Mouse (Mus musculus): Measurements from ENCODE around the gene Il10rb. TPM values are rescaled to one million over a fixed set of nuclear protein-coding genes. Genes with fewer than 3 reads are reported as not detected.

Il10rb gene
- total and polyA plus RNA-seq, 3 experiments = 18.3 to 144 (median 101) TPM

DNA sequence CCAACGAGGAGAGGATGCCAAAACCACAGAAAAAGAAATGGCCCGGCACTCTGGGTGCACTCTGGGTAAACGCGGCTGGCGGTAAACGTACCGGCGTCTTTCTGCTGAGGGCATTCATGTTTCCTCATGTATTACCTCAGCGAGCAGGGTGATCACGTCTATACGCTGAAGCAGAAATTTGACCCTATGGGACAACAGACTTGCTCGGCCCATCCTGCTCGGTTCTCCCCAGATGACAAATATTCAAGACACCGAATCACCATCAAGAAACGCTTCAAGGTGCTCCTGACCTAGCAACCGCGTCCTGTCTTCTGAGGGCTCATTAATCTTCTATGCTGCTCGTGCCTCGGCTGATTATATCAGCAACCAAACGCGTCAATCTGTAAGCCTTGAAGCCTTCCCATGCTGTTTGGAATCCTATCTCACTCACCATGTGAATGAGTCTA lies 52.4 kb downstream of the Il10rb start:
- TF ChIP-seq TAL1 (conservative IDR thresholded peaks at IDR 0.05; ENCODE audit: low read depth, low read length) (no peak), GATA1 (IDR thresholded peaks at IDR 0.05; ENCODE audit: borderline replicate concordance, low read length) (no peak)
- no peaks in the 10 kb centered on the region for H3K27me3 ChIP-seq (ENCODE audit: insufficient read depth, low read length)
- peaks cover 15% of the 10 kb centered on the region for H3K9me3 ChIP-seq (replicated peaks)
- H3K4me3 ChIP-seq (ENCODE audit: low read depth, low read length) = no peak overlapping the region; the same call in 1 of the 2 replicates
- ATAC-seq (ENCODE audit: extremely low read depth, insufficient number of reproducible peaks, low FRiP score, poor library complexity, severe bottlenecking) (peak; percentile 61), DNase-seq (ENCODE audit: low spot score) (no peak)
- H3K36me3 ChIP-seq (replicated peaks) = peaks cover 37% of the 10 kb centered on the region
- H3K4me1 ChIP-seq (ENCODE audit: insufficient read depth, low read depth, low read length) = peaks cover 53% of the 10 kb centered on the region

DNA sequence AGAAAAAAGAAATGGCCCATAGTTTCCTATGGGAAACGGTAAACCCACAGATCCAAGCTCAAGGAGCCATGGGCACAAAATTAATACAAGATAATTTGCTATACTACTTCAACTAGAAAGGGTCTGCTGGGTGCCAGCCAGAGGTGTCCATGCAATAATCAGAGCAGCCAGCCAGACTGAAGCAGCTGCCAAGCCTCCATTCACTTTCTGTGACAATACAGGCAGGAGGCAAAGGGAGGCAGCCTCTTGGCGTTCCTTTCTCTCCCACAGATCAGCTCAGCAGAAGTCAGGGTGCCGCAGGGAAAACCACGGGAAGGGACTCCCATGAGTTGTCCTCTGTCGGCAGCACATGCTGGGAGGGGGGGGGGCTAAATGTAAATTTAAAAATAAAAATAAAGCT lies 53.0 kb downstream of the Il10rb start:
- H3K4me3 ChIP-seq (ENCODE audit: low read depth, low read length) = no peak overlapping the region; the same call in 1 of the 2 replicates
- H3K9me3 ChIP-seq (replicated peaks) = peaks cover 15% of the 10 kb centered on the region
- no peak for DNase-seq (ENCODE audit: low spot score)
- H3K27me3 ChIP-seq (ENCODE audit: insufficient read depth, low read length) = no peaks in the 10 kb centered on the region
- TF ChIP-seq POLR2AphosphoS5 (IDR thresholded peaks at IDR 0.05; ENCODE audit: insufficient replicate concordance, low read depth, low read length) (no peak), TAL1 (conservative IDR thresholded peaks at IDR 0.05; ENCODE audit: low read depth, low read length) (no peak), GATA1 (IDR thresholded peaks at IDR 0.05; ENCODE audit: borderline replicate concordance, low read length) (no peak), CTCF (IDR thresholded peaks at IDR 0.05; ENCODE audit: low read depth, low read length) (no peak), GATA2 (IDR thresholded peaks at IDR 0.05; ENCODE audit: borderline replicate concordance, low read depth, low read length) (no peak)
- no peak for ATAC-seq (ENCODE audit: extremely low read depth, insufficient number of reproducible peaks, low FRiP score, poor library complexity, severe bottlenecking)
- peaks cover 39% of the 10 kb centered on the region for H3K36me3 ChIP-seq (replicated peaks)
- peaks cover 55% of the 10 kb centered on the region for H3K4me1 ChIP-seq (ENCODE audit: insufficient read depth, low read depth, low read length)

DNA sequence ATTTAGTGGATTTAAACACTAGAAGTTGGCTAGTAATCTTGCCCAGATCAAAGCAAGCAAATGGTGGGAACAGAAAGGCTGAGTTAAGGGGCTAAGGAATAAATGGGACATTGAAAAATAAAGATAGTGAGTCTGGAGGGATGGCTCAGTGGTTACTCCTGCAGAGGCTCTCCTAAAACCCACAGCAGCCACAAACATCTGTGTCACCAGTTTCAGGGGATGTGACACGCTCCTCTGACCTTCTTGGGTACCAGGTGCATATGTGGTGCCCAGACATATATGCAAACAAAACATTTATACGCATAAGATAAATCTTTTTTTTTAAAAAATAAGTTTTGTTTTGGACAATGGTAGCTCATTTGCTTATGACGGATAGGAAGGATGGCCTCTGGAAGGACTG lies 53.4 kb downstream of the Il10rb start:
- Histone ChIP-seq H3K9me3 (replicated peaks) (peaks cover 15% of the 10 kb centered on the region), H3K27me3 (ENCODE audit: insufficient read depth, low read length) (no peaks in the 10 kb centered on the region), H3K4me3 (ENCODE audit: low read depth, low read length) (no peak overlapping the region), H3K36me3 (replicated peaks) (peaks cover 39% of the 10 kb centered on the region), H3K4me1 (ENCODE audit: insufficient read depth, low read depth, low read length) (peaks cover 55% of the 10 kb centered on the region)
- ATAC-seq (ENCODE audit: extremely low read depth, insufficient number of reproducible peaks, low FRiP score, poor library complexity, severe bottlenecking) (no peak), DNase-seq (ENCODE audit: low spot score) (no peak)
- TF ChIP-seq CTCF (IDR thresholded peaks at IDR 0.05; ENCODE audit: low read depth, low read length) = no peak
- no peak for TF ChIP-seq TAL1 (conservative IDR thresholded peaks at IDR 0.05; ENCODE audit: low read depth, low read length)
- TF ChIP-seq GATA1 (IDR thresholded peaks at IDR 0.05; ENCODE audit: borderline replicate concordance, low read length) = no peak
- no peak for TF ChIP-seq POLR2AphosphoS5 (IDR thresholded peaks at IDR 0.05; ENCODE audit: insufficient replicate concordance, low read depth, low read length)
- no peak for TF ChIP-seq GATA2 (IDR thresholded peaks at IDR 0.05; ENCODE audit: borderline replicate concordance, low read depth, low read length)

DNA sequence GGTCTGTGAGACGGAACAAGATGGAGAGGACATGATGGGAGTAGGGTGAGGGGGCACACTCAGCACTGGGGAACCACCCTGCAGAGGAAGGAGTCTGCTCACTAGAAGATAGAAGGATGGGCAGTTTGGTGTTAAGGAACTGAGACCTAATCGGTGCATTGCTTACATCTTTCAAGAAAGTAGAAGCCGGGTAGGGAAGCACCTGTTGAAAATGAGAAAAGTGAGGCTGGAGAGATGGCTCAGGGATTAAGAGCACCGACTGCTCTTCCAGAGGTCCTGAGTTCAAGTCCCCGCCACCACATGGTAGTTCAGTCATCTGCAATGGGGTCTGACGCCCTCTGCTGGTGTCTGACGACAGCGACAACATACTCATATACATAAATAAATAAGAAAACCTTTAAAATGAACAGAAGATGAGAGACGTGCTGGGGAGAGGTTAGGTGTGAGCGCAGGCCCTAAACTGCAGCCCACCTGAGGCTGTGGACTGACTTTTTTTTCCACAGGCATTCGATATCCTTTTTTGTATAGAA lies 53.9 kb downstream of the Il10rb start:
- peaks cover 39% of the 10 kb centered on the region for H3K36me3 ChIP-seq (replicated peaks)
- DNase-seq (ENCODE audit: low spot score) (no peak), ATAC-seq (ENCODE audit: extremely low read depth, insufficient number of reproducible peaks, low FRiP score, poor library complexity, severe bottlenecking) (no peak)
- no peak overlapping the region for H3K4me3 ChIP-seq (ENCODE audit: low read depth, low read length)
- no peaks in the 10 kb centered on the region for H3K27me3 ChIP-seq (ENCODE audit: insufficient read depth, low read length)
- H3K4me1 ChIP-seq (ENCODE audit: insufficient read depth, low read depth, low read length) = peaks cover 55% of the 10 kb centered on the region
- TF ChIP-seq GATA1 (IDR thresholded peaks at IDR 0.05; ENCODE audit: borderline replicate concordance, low read length) (no peak), CTCF (IDR thresholded peaks at IDR 0.05; ENCODE audit: low read depth, low read length) (peak; percentile 22), TAL1 (conservative IDR thresholded peaks at IDR 0.05; ENCODE audit: low read depth, low read length) (no peak)
- peaks cover 15% of the 10 kb centered on the region for H3K9me3 ChIP-seq (replicated peaks)

DNA sequence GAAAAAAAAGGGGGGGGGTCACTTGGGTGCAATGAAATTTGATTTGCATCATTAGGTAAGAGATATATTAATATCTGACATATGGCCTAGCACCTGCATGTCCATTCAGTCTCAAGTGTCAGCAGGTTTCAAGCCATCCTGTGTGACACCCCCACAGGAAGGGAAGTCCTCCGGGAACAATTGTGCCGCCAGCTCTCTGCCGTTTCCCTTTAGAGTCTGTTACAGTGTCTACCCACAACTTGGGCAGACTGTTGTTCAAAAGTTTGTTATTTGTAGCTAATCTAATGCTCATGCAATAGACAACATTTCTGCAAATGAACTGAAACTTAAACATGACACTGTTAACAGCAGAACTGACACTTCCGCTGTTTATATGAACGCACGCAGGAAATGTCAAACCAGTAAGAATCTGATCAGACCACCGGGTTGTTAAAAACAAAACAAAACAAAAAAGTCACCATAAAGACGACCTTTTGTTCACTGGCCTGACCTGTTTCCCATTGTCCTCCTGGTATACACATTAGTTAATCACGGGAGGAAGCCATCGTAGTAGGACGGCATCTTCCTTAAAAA lies 55.2 kb downstream of the Il10rb start:
- ATAC-seq (ENCODE audit: extremely low read depth, insufficient number of reproducible peaks, low FRiP score, poor library complexity, severe bottlenecking) (no peak), DNase-seq (ENCODE audit: low spot score) (no peak)
- Histone ChIP-seq H3K4me3 (ENCODE audit: low read depth, low read length) (peak overlapping the region; percentile 9; the same call in 1 of the 2 replicates), H3K4me1 (ENCODE audit: insufficient read depth, low read depth, low read length) (peaks cover 61% of the 10 kb centered on the region), H3K9me3 (replicated peaks) (peaks cover 15% of the 10 kb centered on the region), H3K36me3 (replicated peaks) (peaks cover 39% of the 10 kb centered on the region), H3K27me3 (ENCODE audit: insufficient read depth, low read length) (no peaks in the 10 kb centered on the region)
- TF ChIP-seq TAL1 (conservative IDR thresholded peaks at IDR 0.05; ENCODE audit: low read depth, low read length) (no peak), GATA1 (IDR thresholded peaks at IDR 0.05; ENCODE audit: borderline replicate concordance, low read length) (no peak), CTCF (IDR thresholded peaks at IDR 0.05; ENCODE audit: low read depth, low read length) (no peak), GATA2 (IDR thresholded peaks at IDR 0.05; ENCODE audit: borderline replicate concordance, low read depth, low read length) (no peak), POLR2AphosphoS5 (IDR thresholded peaks at IDR 0.05; ENCODE audit: insufficient replicate concordance, low read depth, low read length) (no peak)

DNA sequence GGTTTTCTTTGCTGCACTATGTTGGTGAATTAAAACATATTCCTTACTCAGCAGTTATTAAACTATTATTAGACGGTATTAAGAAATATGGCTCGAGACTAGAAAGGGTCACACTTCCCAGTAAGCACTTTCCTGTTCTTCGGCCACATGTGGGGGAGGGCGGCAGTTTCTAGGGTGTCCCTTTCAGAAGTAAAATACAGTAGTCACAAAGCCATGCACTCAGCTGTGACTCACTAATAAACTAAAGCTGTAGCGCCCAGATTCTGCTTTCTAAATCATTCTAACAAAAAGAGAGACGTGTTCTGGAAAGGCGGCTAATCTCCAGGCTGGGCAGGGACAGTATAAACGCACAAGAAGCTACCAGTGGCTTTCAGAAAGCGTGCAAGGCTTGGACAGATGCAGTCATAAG lies 55.8 kb downstream of the Il10rb start:
- no peak for ATAC-seq (ENCODE audit: extremely low read depth, insufficient number of reproducible peaks, low FRiP score, poor library complexity, severe bottlenecking)
- Histone ChIP-seq H3K4me3 (ENCODE audit: low read depth, low read length) (peak overlapping the region; percentile 28; the same call in 1 of the 2 replicates), H3K4me1 (ENCODE audit: insufficient read depth, low read depth, low read length) (peaks cover 63% of the 10 kb centered on the region)

More for the DNA sequence above, 55.8 kb downstream of the Il10rb start:
- peaks cover 10% of the 10 kb centered on the region for H3K9me3 ChIP-seq (replicated peaks)
- TF ChIP-seq POLR2AphosphoS5 (IDR thresholded peaks at IDR 0.05; ENCODE audit: insufficient replicate concordance, low read depth, low read length) (no peak), CTCF (IDR thresholded peaks at IDR 0.05; ENCODE audit: low read depth, low read length) (no peak), TAL1 (conservative IDR thresholded peaks at IDR 0.05; ENCODE audit: low read depth, low read length) (no peak), GATA2 (IDR thresholded peaks at IDR 0.05; ENCODE audit: borderline replicate concordance, low read depth, low read length) (no peak), GATA1 (IDR thresholded peaks at IDR 0.05; ENCODE audit: borderline replicate concordance, low read length) (no peak)
- DNase-seq (ENCODE audit: low spot score) = no peak
- no peaks in the 10 kb centered on the region for H3K27me3 ChIP-seq (ENCODE audit: insufficient read depth, low read length)
- peaks cover 36% of the 10 kb centered on the region for H3K36me3 ChIP-seq (replicated peaks)

All from G1E (cell line).